Mouse (Mus musculus): Measurements from ENCODE around the gene Rmdn2.

GRCm38 (mm10) chr17:79730988-79731387, 119.3 kb downstream of the Rmdn2 start:
- no peak for TF ChIP-seq POLR2A (IDR thresholded peaks at IDR 0.05; ENCODE audit: control insufficient read depth, low read depth, low read length)
- TF ChIP-seq CTCF (IDR thresholded peaks at IDR 0.05; ENCODE audit: control insufficient read depth, insufficient read depth, insufficient replicate concordance, low read depth, low read length), result no peak
